Mouse (Mus musculus): ENCODE measurements around the gene Spag17.
A peak's percentile ranks its signal among the peaks of the same experiment; 100 is the strongest.
"Not testable (repeated sequence)": the region's sequence is repeated elsewhere in the genome, so short reads cannot be mapped to it uniquely, and the experiment has no call there.

The Spag17 gene

DNA sequence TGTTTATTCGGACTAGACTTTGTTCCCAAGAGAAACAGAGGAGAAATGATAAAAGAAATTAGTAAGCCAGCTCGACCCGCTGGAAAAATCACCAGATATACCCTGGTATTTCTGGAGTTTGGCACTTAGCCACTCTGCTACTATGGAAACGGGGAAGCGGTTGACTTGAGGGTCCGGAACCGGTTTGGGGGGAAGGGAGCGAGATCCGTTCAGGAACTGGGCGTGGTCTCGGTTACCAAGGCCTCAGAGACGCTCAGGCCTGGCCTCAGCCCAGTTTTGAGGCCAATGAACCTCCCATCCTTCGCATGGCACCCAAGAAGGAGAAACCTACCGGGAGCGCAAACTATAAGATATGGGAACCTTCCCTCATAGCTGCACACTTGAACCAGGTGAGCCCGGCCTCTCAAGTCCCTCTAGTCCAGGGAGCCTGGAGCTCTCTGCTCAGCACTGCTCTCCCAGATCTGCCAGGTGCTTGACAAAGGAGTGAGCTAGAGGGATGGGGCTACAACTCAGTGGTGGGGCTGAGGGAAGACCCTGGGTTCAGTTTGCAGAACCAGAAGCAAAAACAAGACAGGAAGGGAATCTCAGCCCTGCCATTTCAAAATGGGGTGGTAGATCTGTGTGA, at the start of gene Spag17:
Gene Spag17 (plus strand): TSS at position 220 of the 625 bp plus-strand sequence.
- DNase-seq (ENCODE audit: low spot score) = peak; percentile 2

DNA sequence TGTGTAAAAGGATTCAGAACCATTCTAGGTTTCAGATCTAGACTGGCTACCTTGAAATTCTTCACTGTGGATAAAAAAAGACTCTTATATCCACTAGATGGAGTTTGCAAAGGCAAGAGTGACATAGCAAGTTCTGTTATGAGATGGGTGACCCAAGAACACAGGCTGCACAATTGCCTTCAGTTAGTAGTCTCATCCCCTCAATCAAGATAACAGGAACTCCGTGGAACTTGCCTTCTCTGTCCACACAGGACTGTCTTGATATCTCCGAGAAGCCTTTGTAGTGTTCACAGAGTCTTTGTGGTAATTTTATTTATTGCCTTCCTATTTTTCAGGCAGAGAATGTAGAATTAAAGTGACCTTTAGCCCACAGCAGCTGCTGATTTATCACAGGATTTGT, 42.9 kb upstream of the Spag17 start:
- no peak for DNase-seq (ENCODE audit: low spot score)

DNA sequence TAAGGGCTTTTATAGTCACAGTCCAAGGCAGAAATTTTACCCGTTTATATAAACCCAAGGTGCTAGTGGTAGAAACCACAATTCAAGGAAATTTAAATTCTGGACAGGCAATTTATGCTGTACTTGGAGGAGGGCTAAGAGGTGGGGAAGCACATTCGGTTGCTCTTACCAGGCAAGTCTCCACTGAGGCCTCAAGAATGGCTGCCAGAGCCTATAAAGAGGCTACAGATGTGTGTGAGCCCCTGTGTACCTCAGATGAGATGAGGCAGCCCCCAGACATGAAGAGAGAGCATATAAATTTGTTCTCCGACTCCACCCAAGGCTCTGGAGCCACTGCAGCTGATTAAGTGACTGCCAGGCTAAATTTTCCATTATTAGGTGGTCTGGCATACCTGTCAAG, 42.4 kb upstream of the Spag17 start:
- no peak for DNase-seq (ENCODE audit: low spot score)

DNA sequence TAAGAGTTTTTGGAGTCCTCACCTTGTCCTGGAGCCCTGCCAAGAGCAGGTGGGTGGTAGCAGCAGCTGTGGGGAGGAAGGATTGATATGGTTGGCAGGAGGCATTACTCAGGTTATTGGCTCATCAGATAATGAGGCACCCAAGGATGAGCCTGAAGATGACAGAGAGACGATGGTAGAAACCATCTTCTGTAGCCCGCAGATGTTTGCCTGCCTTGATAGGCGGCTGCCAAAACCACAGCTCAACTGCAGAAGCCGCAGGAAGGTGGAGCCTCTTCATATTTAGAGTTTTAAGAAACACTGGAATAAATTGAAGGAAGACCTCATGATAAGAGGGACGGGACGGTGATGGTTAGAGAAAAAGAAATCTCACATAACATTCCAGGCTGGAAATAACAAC, 42.0 kb upstream of the Spag17 start:
- DNase-seq (ENCODE audit: low spot score) = no peak

DNA sequence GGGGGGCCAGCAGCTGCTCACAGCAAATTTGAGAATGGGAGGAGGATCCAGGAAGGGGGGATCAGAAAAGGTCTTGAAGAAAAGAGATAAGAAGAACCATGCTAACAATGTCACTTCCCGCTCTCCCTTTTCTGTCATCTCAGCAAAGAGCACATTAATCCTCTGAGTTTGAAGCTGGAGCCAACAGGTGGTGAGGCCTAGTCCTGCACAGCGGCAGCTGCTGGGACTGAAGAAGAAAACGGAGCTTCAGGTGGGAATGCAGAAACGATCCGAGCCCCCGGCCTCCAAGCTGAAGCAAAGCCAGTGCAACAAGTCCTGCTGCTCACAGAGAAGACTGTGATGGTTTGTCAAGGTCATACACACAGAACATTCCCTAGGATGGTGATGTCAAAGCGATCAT, 34.3 kb upstream of the Spag17 start:
- peak; percentile 1 for DNase-seq (ENCODE audit: low spot score)

DNA sequence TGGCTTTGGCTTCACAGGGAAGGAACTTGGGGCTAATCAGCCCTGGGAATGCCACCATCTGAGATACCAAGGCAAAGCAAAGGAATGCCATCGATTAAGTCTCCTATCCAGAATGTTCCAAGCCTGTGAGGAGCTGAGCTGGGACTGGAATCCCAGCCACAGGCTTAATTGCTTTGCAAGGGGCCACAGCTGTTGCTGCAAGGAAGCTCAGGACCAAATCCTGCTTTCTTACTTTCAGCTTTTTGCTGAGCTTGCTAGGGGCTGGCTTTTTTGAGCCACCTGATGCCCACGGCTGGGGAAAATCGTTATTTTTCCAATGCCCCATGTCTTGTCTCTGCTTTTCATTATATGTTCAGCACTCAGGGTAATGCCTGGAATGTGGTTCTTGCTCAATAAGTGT, 30.6 kb upstream of the Spag17 start:
- DNase-seq (ENCODE audit: low spot score) = no peak

DNA sequence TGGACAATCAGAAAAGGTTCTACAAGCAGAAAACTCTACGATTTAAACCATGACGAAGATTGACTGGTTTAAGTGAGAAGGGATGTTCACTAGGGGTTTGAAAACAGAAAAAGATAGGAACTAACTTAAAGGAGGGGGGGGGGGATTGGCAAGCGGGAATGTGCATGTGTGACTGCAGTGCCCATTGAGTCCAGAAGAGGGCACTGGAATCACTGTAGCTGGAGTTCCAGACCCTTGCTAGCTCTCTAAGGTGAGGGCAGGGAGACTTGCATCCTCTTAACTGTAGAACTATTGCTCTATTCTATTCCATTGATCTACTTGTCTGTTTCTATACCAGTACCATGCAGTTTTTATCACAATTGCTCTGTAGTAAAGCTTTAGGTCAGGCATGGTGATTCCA, 26.3 kb upstream of the Spag17 start:
- DNase-seq (ENCODE audit: low spot score) = no peak

DNA sequence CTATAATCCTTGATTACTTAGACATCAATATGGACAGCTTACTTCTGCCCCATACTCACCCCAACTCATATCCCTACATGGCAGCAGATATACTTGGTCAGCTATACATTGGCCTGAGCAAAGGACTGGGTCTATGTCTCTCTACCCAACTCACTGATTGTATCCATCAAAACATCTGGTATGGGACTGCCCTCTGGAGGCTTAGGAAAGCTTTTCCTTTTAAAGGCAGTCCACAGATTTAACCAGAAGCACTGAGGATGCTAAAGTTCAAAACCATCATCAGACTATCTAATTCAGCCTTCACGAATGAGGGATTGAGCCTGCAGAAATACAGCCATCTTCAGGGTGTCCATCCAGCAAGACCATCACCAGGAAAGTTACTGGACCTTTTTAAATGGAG, 20.5 kb upstream of the Spag17 start:
- no peak for DNase-seq (ENCODE audit: low spot score)

DNA sequence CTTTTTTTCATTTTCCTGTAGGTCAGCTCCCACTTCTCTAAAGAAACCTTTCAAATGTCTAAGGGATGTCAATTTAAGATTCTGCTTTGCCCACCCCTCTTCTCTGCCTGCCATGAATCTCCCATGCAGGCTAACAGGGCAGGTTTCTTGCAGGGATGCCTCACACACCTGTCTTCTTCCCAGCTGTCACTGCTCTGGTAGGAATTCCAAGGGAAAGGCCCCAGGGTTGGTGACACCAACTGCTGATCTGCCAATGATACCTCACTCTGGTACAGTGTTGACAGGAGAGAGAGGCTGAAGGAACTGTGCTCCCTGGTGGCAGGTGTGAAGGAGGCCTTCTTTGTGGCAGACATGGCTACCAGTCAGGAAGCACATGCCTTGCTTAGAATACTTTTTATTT, 10.1 kb upstream of the Spag17 start:
- DNase-seq (ENCODE audit: low spot score) = no peak

DNA sequence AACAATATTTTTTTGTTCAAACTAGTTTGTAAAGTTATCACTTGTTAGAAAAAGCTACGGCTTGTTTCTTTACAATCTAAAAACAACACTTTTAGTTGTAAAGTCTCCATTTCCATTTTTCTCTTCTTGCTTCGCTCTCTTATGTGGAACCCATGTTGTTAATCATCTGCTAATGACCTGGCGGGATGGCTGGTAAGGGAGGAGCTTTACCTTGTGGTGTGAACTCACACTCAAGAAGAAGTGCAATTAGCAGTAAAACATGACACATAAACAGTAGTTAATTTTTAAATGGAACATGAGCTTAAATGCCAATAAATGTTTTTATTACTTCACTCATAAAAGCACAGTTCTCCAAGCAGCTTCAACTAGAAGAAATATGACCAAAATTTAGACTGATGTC, 3.7 kb upstream of the Spag17 start:
- DNase-seq (ENCODE audit: low spot score) = no peak

DNA sequence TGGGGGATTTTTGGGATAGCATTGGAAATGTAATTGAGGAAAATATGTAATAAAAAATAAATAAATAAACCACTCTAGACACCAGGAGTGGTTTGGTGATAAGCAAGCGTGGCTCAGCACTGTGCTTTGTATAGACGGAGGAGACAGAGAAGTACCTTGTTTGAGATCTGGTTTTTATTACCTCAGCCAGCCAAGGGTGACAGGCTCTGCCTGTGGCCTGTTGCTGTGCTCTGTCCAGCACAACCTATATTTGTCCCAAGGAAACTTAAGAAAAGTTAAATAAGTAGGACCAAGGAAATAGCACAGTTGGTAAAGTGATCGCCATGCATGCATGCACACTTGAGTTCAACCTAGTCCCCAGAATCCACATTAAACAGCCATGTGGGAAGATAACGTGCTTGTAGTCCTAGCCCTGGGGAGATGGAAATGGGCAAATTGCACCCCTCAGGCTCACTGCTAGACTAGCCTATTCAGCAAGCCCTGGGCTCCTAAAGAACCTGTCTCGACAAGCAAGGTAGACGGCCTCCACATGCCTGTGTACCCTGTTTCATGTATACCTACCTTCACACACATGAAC, 1.1 kb upstream of the Spag17 start:
- no peak for DNase-seq (ENCODE audit: low spot score)

DNA sequence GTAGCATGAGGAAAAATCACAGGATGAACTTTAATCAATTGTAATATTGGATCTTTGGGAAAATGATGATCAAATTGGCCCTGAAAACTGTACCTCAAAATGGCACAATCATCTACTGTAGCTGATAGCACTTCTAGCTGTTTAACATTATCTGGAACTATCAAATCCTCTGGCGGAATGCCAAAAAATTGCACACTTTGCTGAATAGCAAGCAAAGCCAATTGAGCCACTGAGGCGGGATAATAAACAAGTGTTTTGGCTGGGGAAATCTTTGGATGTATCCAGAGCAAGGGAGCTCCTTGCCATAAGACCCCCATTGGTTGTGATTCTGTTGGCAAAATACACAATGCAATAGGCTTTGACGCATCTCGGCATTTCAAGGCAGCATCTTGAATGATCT, 9.5 kb downstream of the Spag17 start:
- DNase-seq (ENCODE audit: low spot score) = not testable (repeated sequence)

DNA sequence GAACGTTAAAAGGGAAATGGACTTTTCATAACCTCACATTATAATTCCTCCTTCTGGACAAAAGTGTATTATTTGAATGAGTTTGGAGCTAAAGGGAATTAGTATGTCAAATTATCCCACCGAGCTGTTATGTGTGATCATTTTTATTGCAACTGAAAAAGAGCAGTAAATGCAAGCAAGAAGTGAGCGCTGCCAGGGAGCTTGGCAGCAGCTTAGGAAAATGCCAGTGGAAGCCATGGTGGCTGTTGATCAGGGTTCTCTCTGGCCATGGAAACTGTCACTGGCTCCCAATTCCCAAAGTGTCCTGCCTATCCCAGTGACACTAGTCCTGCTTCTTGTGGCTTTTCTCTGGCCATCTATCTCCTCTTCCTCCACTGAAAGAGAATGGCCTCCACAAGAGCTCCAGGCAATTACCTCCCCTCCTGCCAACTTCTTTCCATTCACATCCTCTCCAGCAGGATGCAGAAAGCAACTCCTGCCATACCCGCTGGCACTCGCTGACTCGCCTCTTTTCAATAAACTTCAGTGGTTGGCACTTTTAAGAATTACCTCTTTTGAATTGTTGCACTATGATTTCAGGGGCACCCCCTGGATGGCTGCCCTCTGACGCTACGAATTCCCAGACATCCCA, 28.7 kb downstream of the Spag17 start:
- no peak for DNase-seq (ENCODE audit: low spot score)

DNA sequence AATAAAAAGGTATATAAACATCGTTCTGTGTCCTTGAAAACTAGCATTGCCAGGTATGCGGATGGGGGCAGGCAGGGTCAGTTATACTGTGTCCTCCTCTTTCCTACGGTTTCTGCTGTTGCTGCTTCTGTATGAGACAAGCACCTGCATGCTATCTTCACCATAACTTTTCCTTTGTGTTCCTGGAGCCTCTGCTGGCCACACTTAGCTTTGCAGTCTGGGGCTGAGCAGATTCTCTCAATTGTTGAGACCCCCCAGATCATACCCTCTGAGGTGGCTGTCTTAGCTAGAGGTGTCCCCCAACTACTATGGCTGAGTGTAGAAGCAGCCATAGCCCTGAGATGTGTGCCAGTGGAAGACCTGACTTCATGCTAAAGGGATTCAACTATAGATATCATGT, 37.7 kb downstream of the Spag17 start:
- DNase-seq (ENCODE audit: low spot score) = no peak

DNA sequence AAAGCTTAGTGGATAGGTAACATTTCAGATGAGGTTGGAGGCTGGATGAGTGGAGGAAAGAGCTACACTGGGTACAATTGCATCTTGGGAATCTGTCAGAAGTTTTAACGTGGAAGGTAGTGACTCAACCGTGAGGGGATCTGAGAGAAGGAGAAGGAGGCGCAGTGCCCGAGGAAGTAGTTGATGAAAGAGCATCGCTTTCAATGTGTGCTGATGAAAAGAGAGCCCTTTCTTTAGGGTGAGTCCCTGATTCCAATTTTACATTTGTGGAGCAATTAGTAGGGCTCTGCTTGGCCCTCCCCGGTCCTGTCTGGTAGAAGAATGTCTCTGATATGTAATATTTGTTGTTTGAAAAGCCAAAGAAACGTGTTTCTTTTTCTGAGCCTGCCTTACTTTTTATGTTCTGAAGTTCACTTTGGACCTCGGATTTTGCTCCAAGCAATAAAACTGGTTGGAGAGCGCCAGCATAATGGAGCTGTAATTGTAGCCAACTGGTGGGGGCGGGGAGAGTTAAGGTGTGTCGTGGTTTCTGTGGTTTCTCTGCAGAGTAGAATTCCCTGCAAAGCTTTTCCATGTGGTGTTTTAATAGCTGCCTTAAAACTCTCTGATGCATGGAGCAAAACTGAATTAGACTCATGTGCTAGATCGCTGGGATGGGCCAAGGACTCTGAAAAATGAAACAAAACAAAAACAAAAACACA, 45.9 kb downstream of the Spag17 start:
- no peak for DNase-seq (ENCODE audit: low spot score)

DNA sequence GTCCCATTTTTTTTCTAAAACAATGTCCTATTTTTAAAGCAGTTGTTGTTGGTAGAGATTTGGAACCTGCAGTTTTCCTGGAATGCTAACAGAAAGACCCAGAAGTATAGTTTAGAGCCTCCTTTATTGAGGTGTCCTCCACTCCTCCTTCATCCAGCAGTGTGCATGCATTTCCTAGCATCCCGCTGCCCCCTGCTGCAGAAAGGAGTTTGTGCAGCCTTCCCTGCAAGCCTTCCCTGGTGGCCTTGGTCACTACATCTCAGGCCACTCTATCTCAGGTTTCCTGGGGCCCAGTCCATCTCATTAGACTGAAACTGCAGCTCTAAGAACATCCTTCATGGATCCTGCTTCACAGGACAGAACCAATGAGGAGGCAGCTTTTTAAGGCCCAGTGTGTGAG, 51.0 kb downstream of the Spag17 start:
- DNase-seq (ENCODE audit: low spot score) = peak; percentile 49

DNA sequence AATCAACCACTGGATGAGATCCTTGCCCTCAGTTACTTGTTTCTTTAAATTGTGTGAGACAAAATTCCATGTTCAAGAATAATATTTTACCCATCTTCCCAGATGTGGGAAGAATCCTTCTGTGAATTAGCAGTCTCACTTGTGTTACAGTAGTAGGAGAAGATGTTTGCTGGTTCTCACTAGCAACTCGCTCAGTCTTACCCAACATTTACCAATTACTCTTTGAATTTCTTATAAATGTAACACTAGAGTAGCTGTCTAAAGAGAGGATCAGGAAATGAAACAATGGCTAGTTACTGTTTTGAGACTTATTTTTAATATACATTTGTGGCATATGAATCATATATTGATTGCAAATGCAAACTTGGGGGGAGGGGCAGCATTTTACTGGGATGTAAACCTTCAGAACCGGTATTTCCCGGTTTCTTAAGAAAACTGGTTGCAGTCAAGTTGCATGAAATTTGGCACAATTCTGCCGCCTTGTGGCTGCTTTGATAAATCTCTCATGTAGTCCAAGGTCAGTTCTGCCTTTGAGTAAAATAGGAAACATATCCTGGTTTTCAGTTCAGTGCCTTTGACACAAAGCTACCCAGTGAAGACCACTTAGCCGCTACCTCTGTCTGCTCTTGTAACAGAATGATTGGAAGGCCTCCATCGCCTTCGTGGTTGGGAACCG, 53.5 kb downstream of the Spag17 start:
- peak; percentile 82 for DNase-seq (ENCODE audit: low spot score)

DNA sequence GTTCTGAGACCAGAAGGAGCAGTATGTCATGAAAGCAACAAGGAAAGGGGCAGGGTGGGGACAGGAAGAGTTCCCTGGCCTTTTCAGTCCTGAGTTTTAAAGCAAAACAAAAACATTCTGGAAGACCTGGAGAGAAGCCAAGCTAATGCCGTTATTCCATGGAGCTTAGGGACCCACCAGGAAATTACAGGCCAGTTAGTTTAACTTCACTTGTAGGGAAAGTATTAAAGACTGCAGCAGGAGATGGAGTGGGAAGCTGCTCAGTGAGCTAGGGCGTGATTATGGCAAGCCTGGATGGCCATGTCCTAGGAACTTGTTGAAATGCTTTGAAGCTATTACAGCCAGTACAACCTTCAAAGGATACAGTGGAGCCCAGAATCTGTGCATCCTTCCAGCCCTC, 60.0 kb downstream of the Spag17 start:
- no peak for DNase-seq (ENCODE audit: low spot score)

DNA sequence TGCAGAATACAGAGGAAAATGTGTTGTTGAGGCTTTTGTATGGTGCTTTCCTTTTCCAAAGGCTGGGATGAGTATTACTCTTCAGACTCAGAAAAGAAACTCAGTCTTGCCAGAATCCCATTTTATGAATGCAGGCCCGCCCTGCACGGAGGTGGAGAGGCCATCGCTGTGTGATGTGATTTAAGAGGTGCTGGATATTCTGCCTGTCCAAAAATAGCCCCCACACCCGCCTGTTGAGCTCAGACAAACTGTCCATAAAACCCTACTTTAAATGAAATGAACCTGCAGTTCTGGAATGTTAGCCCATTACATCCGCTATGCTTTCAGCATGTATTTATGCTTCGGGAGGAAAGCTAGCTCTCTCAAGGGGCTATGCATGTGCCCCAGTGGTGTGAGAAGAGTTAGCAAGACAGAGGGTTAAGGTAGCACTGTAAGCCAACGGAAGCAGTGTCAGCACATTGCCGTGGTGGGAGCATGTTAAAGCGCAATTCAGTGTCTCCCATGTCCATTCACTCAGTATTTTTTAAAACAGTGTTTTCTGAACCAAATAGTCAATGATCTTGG, 68.9 kb downstream of the Spag17 start:
- DNase-seq (ENCODE audit: low spot score) = no peak

DNA sequence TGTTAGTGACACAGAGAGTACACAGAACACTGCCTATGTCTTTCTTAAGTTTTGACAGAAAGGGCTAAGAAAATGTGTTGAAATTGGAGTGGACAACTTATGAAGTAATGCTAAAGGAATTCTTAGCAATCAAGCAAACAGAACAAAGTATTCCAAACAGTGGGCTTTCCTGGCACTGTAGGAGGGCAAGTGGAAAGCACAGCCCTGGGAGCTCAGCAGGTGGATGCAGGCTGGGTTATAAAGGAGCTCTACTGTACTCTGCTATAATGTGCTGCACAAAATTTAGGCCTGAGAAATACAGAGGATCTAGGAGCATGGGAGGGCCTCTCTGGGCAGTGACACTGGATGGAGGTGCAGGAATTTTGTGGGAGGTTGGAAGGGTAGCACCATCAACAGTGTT, 71.3 kb downstream of the Spag17 start:
- DNase-seq (ENCODE audit: low spot score) = no peak

DNA sequence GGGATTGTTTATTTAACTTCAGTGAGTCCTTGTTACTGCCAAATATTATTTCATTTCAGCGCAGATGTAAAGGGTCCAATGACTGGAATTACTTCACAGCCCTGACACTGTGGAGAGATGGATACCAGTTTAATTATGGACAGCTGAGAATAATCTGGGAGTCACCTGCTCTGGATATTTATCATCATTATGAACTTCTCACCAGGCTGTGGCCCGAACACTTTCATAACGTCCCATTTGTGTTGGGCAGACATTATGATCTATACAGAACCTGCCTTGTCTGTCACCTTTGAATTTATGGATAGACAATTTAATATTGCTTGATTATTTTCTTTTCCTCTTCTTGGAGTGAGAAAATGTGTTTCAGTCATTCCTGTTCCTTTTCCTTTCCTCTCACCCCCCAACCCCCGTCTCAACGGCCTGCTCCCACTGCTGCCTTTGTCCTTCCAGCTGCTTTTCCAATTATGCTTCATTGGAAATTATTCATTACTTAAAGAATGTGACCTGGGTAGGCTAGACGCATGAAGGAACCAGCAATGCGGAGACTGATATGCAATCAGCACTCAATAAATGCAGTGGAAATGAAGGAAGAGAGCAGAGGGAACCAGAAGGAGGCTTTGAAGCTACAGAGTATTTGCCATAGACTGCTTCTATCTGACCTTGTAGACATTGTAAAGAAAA, 74.7 kb downstream of the Spag17 start:
- DNase-seq (ENCODE audit: low spot score) = peak; percentile 39

DNA sequence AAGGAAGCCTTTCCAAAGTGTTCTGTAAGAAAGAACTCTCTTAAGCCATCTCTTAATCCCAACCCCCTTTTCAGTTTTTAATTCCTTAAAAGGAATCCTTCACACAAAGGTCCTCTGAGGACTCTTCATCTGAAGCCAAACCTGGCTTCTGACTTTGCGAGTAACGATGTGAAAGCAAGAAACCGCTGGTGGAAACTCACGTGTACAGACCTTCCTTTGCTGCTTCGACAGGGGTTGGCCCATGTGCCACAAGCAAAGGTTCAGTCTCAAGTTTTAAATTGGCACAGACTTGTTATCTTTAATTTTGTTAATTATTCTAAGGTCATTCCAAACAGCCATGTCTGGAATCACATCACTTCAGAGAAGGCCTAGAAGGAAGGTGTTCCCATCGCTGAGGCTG, 79.1 kb downstream of the Spag17 start:
- no peak for DNase-seq (ENCODE audit: low spot score)

Data from retina, embryonic 14.5 days (tissue).